Mouse (Mus musculus) kidney, postnatal 10 days (tissue): ENCODE results near the gene Zfy2.

ENCODE experiments used
- DNase-seq: peaks from one replicate; pipeline ENCODE4 v3.0.0; 2021; ENCODE audit warnings: mixed read lengths

Gene Zfy2

DNA sequence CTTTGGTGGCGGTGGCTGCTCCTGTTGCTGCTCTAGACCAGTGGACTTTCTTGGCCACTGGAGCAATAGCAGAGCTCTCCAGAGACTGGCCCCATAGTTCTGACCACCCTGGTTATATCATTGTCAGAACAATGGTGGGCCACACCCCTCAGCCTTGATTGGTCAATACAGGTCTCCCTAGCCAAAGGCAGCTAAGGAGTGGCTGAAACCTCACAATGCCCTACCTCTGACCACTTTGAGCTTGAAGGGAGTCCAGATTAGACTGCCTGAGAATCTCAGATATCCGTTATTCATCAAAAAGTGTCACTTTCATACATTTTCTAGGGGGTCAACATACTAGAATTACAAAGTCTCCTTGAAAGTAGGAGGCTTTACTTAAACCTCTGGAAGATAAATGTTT lies at the start of gene Zfy2:
Gene Zfy2, minus strand, starts transcription at position 101 of the 400 bp plus-strand sequence.
- DNase-seq: no peak
